Mouse (Mus musculus) neural tube, embryonic 11.5 days (tissue): ENCODE results near the gene Tpi1. TPM values are rescaled to one million over a fixed set of nuclear protein-coding genes. Genes with fewer than 3 reads are reported as not detected.

ENCODE experiments used
- ATAC-seq: fragments of 200-750 bp; cut with Nextera tagmentation; 2 replicates; pipeline ENCODE4 v1.8.0; 2017; ENCODE audit warnings: moderate number of reproducible peaks, mild to moderate bottlenecking, moderate TSS enrichment, moderate library complexity; ENCODE audit not compliant: insufficient read depth, low FRiP score, low TSS enrichment
- DNase-seq: peaks from one replicate; pipeline ENCODE4 v3.0.0-alpha.2; 2015; ENCODE audit warnings: low spot score
- H3K27ac ChIP-seq: fragments of 300-500 bp; sonication (generic); 2 replicates; pipeline ENCODE4 v1.5.1; 2014; ENCODE audit warnings: low read depth, mild to moderate bottlenecking, low read length
- H3K27me3 ChIP-seq: fragments of 300-500 bp; sonication (generic); 2 replicates; pipeline ENCODE4 v1.6.1; 2014; ENCODE audit warnings: mild to moderate bottlenecking, low read length, mixed read lengths; ENCODE audit not compliant: control insufficient read depth, insufficient read depth
- H3K36me3 ChIP-seq: fragments of 300-500 bp; sonication (generic); 2 replicates; pipeline ENCODE4 v1.6.1; 2014; ENCODE audit warnings: mild to moderate bottlenecking, low read length, moderate library complexity, mixed read lengths; ENCODE audit not compliant: control insufficient read depth, insufficient read depth
- H3K4me1 ChIP-seq: fragments of 300-500 bp; sonication (generic); 2 replicates; pipeline ENCODE4 v1.6.1; 2014; ENCODE audit warnings: low read length, mixed read lengths; ENCODE audit not compliant: control insufficient read depth, insufficient read depth
- H3K4me2 ChIP-seq: fragments of 300-500 bp; sonication (generic); 2 replicates; pipeline ENCODE4 v1.6.1; 2014; ENCODE audit warnings: low read depth, mild to moderate bottlenecking, moderate library complexity
- H3K4me3 ChIP-seq: fragments of 300-500 bp; sonication (generic); 2 replicates; pipeline ENCODE4 v1.5.1; 2014; ENCODE audit warnings: low read depth, low read length
- H3K9ac ChIP-seq: fragments of 300-500 bp; sonication (generic); 2 replicates; pipeline ENCODE4 v1.6.1; 2014; ENCODE audit warnings: mild to moderate bottlenecking, low read length
- H3K9me3 ChIP-seq: fragments of 300-500 bp; sonication (generic); 2 replicates; pipeline ENCODE4 v1.6.1; 2016; ENCODE audit warnings: low read length; ENCODE audit not compliant: control insufficient read depth
- WGBS: fragments of 180-500 bp; shearing (Covaris S2); extraction: QIAGEN DNeasy Blood & Tissue Kit; methylation state at CpG from one replicate; pipeline ENCODE4 v1.1.7; 2014; 5-methylcytosine and 5-hydroxymethylcytosine counted together
- polyA plus RNA-seq: library from polyadenylated mRNA; unstranded; fragments of >200 nt; fragmentation: Nextera tagmentation; extraction: Ambion mirVana; gene quantifications from 2 replicates; pipeline ENCODE4 v1.2.1, GENCODE M21; 2014

Tpi1 gene
- polyA plus RNA-seq: 622 and 634 TPM in 2 replicates

DNA sequence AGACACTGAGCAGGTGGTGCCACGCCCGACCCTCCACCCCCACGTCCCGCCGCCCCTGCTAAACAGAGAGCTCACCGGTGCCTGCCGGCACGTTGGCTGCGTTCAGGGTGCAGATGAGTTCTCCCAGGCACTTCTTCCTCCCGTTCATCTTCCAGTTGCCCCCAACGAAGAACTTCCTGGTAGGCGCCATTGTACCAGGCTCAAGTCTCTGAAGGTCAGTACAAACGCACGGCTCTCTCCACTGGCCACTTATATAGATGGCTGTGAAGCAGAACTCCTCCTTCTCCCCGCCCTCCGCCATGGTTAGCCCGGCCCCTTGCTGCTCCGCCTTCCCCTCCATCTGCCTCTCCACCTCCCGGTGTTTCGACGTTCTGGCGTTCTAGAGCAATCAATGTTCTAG lies at the start of gene Tpi1:
Gene Tpi1 (minus strand): TSS at position 364 of the 400 bp plus-strand sequence.
- DNase-seq (peak; percentile 87), ATAC-seq (peak; percentile 80)
- H3K9me3 ChIP-seq: no peaks in the 10 kb centered on the region
- H3K27me3 ChIP-seq: no peaks in the 10 kb centered on the region
- peak within 1 kb of the TSS; percentile 67 for H3K4me3 ChIP-seq
- peak within 1 kb of the TSS; percentile 75 for H3K9ac ChIP-seq
- H3K36me3 ChIP-seq: peaks cover 17% of the 10 kb centered on the region
- peak within 1 kb of the TSS; percentile 72 for H3K27ac ChIP-seq
- H3K4me1 ChIP-seq: peaks cover 7% of the 10 kb centered on the region
- WGBS: 0% methylated on average over 22 of the region's 22 CpGs
- peak within 1 kb of the TSS; percentile 87 for H3K4me2 ChIP-seq

DNA sequence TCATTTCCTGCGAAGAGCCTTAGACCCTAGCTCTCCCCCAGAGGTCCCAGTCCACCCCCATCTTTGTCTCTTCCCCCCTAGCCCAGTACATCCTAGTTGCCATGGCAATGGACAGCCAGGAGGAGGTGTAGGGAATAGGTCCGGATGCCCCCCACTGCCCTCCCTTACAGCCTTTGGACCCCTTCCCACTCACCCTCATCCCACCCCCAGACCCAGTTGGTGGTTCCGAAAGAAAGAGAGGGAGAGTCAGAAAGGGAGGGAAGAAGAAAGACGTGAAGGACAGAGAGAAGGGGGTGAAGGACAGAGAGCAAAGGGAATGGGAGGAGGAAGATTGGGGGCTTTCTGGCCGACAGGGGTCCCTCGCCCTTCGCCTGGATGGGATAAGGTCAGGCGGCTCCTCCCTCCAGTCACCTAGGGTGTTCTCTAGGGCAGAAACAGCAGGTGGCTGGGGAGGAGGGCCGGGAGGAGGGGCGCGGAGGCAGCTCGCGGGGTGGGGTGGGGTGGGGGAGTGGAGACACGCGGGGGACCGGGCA lies 49.1 kb upstream of the Tpi1 start:
- H3K27ac ChIP-seq: peak overlapping the region; percentile 55; the same call in 1 of the 2 replicates
- peak overlapping the region; percentile 48 for H3K4me3 ChIP-seq
- ATAC-seq (peak; percentile 20), DNase-seq (peak; percentile 43)
- peak overlapping the region; percentile 74 for H3K4me2 ChIP-seq
- H3K36me3 ChIP-seq: no peaks in the 10 kb centered on the region
- peaks cover 20% of the 10 kb centered on the region for H3K4me1 ChIP-seq
- WGBS: 0% methylated on average over 15 of the region's 16 CpGs
- no peaks in the 10 kb centered on the region for H3K9me3 ChIP-seq
- H3K27me3 ChIP-seq: no peaks in the 10 kb centered on the region
- H3K9ac ChIP-seq: peak overlapping the region; percentile 70

- Histone ChIP-seq H3K27ac (peak overlapping the region; percentile 55; the same call in 1 of the 2 replicates), H3K4me1 (peaks cover 23% of the 10 kb centered on the region), H3K9ac (peak overlapping the region; percentile 70), H3K4me3 (peak overlapping the region; percentile 48), H3K27me3 (no peaks in the 10 kb centered on the region), H3K36me3 (no peaks in the 10 kb centered on the region), H3K4me2 (peak overlapping the region; percentile 74), H3K9me3 (no peaks in the 10 kb centered on the region)
- ATAC-seq: no peak
- DNase-seq: no peak
- WGBS: 14% methylated on average over 8 of the region's 8 CpGs
Measured at GRCm38 (mm10) chr6:124862406-124863124, 48.5 kb upstream of the Tpi1 start.

GRCm38 (mm10) chr6:124861802-124862201 lies 47.7 kb upstream of the Tpi1 start:
- no peaks in the 10 kb centered on the region for H3K9me3 ChIP-seq
- DNase-seq (no peak), ATAC-seq (no peak)
- H3K4me1 ChIP-seq: peaks cover 23% of the 10 kb centered on the region
- H3K27me3 ChIP-seq: no peaks in the 10 kb centered on the region
- no peak overlapping the region for H3K27ac ChIP-seq
- 32% methylated on average over 3 of the region's 3 CpGs for WGBS
- H3K9ac ChIP-seq: no peak overlapping the region; the same call in 1 of the 2 replicates
- H3K4me3 ChIP-seq: no peak overlapping the region
- H3K36me3 ChIP-seq: no peaks in the 10 kb centered on the region
- H3K4me2 ChIP-seq: no peak overlapping the region; the same call in 1 of the 2 replicates

DNA sequence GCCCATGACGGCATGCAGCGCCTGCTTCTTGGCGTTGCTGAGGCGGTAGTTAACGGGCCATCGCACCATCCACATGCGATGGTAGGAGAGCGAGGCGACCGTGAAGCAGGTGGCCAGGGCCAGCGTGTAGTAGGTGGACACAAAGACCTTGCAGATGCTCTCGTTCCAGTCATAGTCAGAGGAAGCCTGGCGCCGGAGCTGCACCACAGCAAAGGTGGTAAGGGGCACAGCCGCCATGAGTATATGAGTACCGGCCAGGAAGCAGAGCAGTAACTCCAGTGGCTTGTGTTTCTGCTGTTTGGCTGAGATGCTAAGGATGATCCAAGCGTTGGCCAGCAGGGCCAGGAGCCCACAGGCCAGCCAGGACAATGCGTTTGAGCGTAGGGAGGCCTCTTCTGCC lies 47.2 kb upstream of the Tpi1 start:
- ATAC-seq (no peak), DNase-seq (no peak)
- H3K9me3 ChIP-seq: no peaks in the 10 kb centered on the region
- no peak overlapping the region for H3K4me3 ChIP-seq
- no peaks in the 10 kb centered on the region for H3K27me3 ChIP-seq
- H3K36me3 ChIP-seq: no peaks in the 10 kb centered on the region
- H3K9ac ChIP-seq: no peak overlapping the region
- 83% methylated on average over 19 of the region's 19 CpGs for WGBS
- no peak overlapping the region for H3K27ac ChIP-seq
- no peak overlapping the region for H3K4me2 ChIP-seq
- H3K4me1 ChIP-seq: peaks cover 25% of the 10 kb centered on the region

DNA sequence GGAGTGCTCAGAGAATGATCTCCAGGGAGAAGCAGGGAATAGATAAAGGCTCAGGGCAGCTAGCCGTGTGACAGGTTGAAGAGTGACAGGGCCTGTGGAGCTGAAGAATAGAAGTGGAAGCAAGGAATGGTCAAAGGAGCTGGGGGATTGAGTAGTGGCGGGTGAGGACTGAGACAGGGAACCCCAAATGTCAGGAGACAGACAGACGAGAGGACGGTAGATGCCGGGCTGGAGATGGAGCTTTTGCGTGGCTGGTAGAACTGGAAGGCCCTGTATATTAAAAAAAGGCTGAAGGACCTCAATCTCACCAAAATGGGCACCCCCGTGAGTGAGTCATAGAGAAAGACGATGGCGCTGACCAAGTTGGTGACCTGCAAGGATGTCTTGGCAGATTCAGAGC lies 46.4 kb upstream of the Tpi1 start:
- Histone ChIP-seq H3K4me2 (no peak overlapping the region), H3K4me1 (peaks cover 25% of the 10 kb centered on the region), H3K27ac (no peak overlapping the region), H3K9ac (no peak overlapping the region), H3K27me3 (no peaks in the 10 kb centered on the region), H3K4me3 (no peak overlapping the region), H3K36me3 (no peaks in the 10 kb centered on the region), H3K9me3 (no peaks in the 10 kb centered on the region)
- no peak for ATAC-seq
- 90% methylated on average over 9 of the region's 9 CpGs for WGBS
- no peak for DNase-seq

DNA sequence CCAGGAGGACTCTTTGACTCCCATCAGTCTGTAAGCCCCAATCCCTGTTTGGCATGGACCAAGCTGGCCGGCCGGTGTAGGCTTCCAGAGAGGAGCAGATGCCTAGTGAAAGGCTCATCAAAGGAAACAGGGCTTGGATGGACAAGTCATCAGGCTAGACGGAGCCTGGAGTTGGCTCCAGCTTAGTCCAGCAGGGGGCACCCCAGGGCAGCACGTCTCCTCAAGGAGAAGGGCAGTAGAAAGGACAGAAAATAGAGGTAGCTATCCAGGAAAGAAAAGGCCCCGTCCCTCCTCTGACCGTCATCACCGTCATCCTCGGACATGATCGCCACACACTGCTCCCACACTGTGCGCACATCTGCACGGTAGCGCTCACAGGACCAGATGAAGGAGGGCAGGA lies 45.6 kb upstream of the Tpi1 start:
- WGBS: 8% methylated on average over 12 of the region's 12 CpGs
- ATAC-seq (peak; percentile 4; the same call in 1 of the 2 replicates), DNase-seq (peak; percentile 88)
- Histone ChIP-seq H3K27ac (0 out of 2 replicates have a peak overlapping the region, but pooled peaks have one; percentile 20), H3K9me3 (no peaks in the 10 kb centered on the region), H3K36me3 (no peaks in the 10 kb centered on the region), H3K4me3 (no peak overlapping the region), H3K27me3 (no peaks in the 10 kb centered on the region), H3K4me1 (peaks cover 25% of the 10 kb centered on the region), H3K9ac (peak overlapping the region; percentile 32), H3K4me2 (no peak overlapping the region)

DNA sequence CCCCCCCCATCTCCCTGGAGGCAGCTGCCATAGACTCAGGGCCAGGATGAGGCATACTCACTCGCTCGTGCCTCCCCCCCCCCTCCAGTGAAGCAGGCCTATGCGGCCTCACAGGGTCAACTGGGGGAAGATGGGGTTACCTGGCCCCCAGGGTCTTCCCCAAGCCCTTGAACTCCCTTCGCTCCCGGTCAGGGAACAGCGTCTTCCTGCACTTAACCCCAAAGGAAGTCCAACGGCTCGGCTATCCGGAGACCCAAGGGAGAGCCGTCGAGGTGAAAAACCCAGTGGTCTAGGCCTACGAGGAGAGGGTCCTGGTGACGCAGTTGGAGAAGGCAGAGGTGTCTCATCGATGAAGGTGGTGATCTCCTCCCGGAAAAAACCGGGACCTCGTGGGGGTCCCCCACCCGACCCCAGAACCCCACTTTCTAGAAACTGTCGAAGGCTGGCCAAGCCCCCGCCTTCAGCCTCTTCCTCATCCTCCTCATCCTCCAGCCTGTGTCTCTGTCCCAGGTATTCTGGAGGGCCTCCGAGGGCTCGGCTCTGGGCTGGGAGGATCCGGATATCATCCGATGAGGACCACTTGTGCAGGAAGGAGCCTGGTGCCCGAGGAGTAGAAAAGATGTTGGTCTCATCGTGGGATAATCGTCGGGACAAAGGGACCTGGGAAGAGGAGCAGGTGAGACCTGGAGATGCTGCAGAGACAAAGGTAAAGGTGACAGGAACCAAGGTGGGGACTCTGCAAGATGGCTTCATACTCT lies 44.6 kb upstream of the Tpi1 start:
- 71% methylated on average over 28 of the region's 28 CpGs for WGBS
- no peak overlapping the region; the same call in 1 of the 2 replicates for H3K4me2 ChIP-seq
- no peak overlapping the region for H3K4me3 ChIP-seq
- H3K9ac ChIP-seq: no peak overlapping the region
- peaks cover 25% of the 10 kb centered on the region for H3K4me1 ChIP-seq
- no peak for ATAC-seq
- H3K9me3 ChIP-seq: no peaks in the 10 kb centered on the region
- no peaks in the 10 kb centered on the region; the same call in 1 of the 2 replicates for H3K36me3 ChIP-seq
- no peak for DNase-seq
- H3K27ac ChIP-seq: no peak overlapping the region
- H3K27me3 ChIP-seq: no peaks in the 10 kb centered on the region
